Mouse (Mus musculus) cerebellum, adult 2 months (tissue): ENCODE results near the gene Miga1.

Source experiments
- CTCF ChIP-seq: fragments of 200-500 bp; IDR thresholded peaks from 2 replicates; pipeline ENCODE4 v1.5.1; 2011; ENCODE audit warnings: low read depth, mild to moderate bottlenecking, control low read depth, low read length, moderate library complexity, borderline replicate concordance; ENCODE audit not compliant: insufficient read depth
- POLR2A ChIP-seq: fragments of 200-500 bp; IDR thresholded peaks from 2 replicates; pipeline ENCODE4 v1.6.1; 2011; ENCODE audit warnings: low read length, control low read depth, borderline replicate concordance; ENCODE audit not compliant: insufficient read depth

DNA sequence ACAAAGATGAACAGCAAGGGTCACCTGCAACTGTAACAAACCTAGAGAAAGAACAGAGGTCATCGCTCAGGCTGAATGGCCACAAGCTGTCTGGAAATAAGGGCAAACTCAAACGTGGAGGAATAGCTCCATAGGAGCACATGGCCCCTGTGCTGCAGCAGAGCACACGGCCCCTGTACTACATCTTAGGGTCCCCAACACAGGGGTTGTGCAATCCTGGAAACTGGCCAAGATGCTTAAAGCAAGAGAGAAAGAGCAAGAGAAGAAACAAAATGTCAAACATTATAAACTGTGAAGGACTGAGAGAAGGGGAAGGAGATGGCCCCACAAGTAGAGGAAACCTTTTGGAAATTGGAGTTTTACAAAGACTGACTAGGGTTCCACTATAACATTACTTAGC is 45.8 kb downstream of the Miga1 start:
- no peak for TF ChIP-seq CTCF
- no peak for TF ChIP-seq POLR2A
